32 mouse cellular contexts compared by ENCODE assay signal in genomic region chr15:56158726-56159125, GRCm38 (mm10).
DNase-seq lines count a peak whose midpoint lies in the region; ATAC-seq lines count a peak whose summit lies in the region.
"Had no signal": no experiment of that assay in that cellular context is flagged by ENCODE, and none has a peak within 500 bp of the region (broad histone marks: within the 10 kb centered on the region; RNA-seq: fewer than 3 reads in every experiment).

No protein-coding gene starts in this region.

- H3K36me3 ChIP-seq in limb, embryonic 11.5 days (ENCODE audit: control insufficient read depth, insufficient read depth, low read length) = no peaks in the 10 kb centered on the region
- H3K36me3 ChIP-seq in limb, embryonic 10.5 days = no peaks in the 10 kb centered on the region
- H3K36me3 ChIP-seq in limb, embryonic 12.5 days = no peaks in the 10 kb centered on the region
- H3K36me3 ChIP-seq: embryonic facial prominence, embryonic 12.5 days; embryonic facial prominence, embryonic 15.5 days; G1E; heart, embryonic 12.5 days; heart, embryonic 15.5 days; hindbrain, embryonic 10.5 days; hindbrain, embryonic 13.5 days had no signal

- ATAC-seq in limb, embryonic 11.5 days (ENCODE audit: insufficient number of reproducible peaks, low FRiP score, low TSS enrichment, low read depth) = peak; percentile 68
- peak; percentile 37; the same call in 1 of the 2 replicates for ATAC-seq in limb, embryonic 12.5 days (ENCODE audit: insufficient number of reproducible peaks, insufficient read depth, low FRiP score, low TSS enrichment, low read depth)
- ATAC-seq: forebrain, embryonic 14.5 days; forebrain, postnatal 0 days; hindbrain, embryonic 16.5 days; inflammation-experienced regulatory T-cells, adult 6 months; intestine, embryonic 16.5 days; Patski had no signal

- 0 out of 2 replicates have a peak, but pooled peaks cover 2% of the 10 kb centered on the region for H3K4me1 ChIP-seq in limb, embryonic 11.5 days (ENCODE audit: control insufficient read depth, insufficient read depth, low read length)
- peaks cover 13% of the 10 kb centered on the region for H3K4me1 ChIP-seq in limb, embryonic 10.5 days
- peaks cover 4% of the 10 kb centered on the region for H3K4me1 ChIP-seq in limb, embryonic 12.5 days (replicated peaks)
- H3K4me1 ChIP-seq: embryonic facial prominence, embryonic 15.5 days; heart, embryonic 12.5 days; heart, embryonic 15.5 days; hindbrain, embryonic 10.5 days; hindbrain, embryonic 13.5 days had no signal

- H3K27me3 ChIP-seq in limb, embryonic 11.5 days (ENCODE audit: control insufficient read depth, insufficient read depth, low read length) = no peaks in the 10 kb centered on the region
- H3K27me3 ChIP-seq in limb, embryonic 10.5 days (ENCODE audit: low read depth, poor library complexity, severe bottlenecking) = no peaks in the 10 kb centered on the region; the same call in 1 of the 2 replicates
- H3K27me3 ChIP-seq in limb, embryonic 12.5 days = no peaks in the 10 kb centered on the region
- H3K27me3 ChIP-seq: CH12.LX; embryonic facial prominence, embryonic 12.5 days; embryonic facial prominence, embryonic 15.5 days; heart, embryonic 12.5 days; heart, embryonic 15.5 days; hindbrain, embryonic 13.5 days had no signal

- no peak overlapping the region for H3K9ac ChIP-seq in limb, embryonic 11.5 days (ENCODE audit: low read length)
- no peak overlapping the region for H3K9ac ChIP-seq in limb, embryonic 12.5 days (replicated peaks)
- H3K9ac ChIP-seq: embryonic facial prominence, embryonic 12.5 days; embryonic facial prominence, embryonic 15.5 days; forebrain, postnatal 0 days; heart, embryonic 12.5 days; heart, embryonic 15.5 days; hindbrain, embryonic 13.5 days had no signal

- H3K4me2 ChIP-seq in limb, embryonic 11.5 days (ENCODE audit: low read depth, severe bottlenecking) = no peak overlapping the region
- no peak overlapping the region for H3K4me2 ChIP-seq in limb, embryonic 12.5 days
- H3K4me2 ChIP-seq: embryonic facial prominence, embryonic 12.5 days; embryonic facial prominence, embryonic 15.5 days; heart, embryonic 12.5 days; heart, embryonic 15.5 days; hindbrain, embryonic 13.5 days had no signal

- H3K4me3 ChIP-seq in limb, embryonic 11.5 days (ENCODE audit: low read depth, low read length) = no peak overlapping the region
- no peak overlapping the region for H3K4me3 ChIP-seq in limb, embryonic 10.5 days
- H3K4me3 ChIP-seq in limb, embryonic 12.5 days (replicated peaks) = no peak overlapping the region
- H3K4me3 ChIP-seq: embryonic facial prominence, embryonic 12.5 days; embryonic facial prominence, embryonic 15.5 days; heart, embryonic 12.5 days; heart, embryonic 15.5 days; hindbrain, embryonic 10.5 days; hindbrain, embryonic 13.5 days had no signal

- peak; percentile 20 for DNase-seq in embryo, embryonic 11.5 days (ENCODE audit: low read depth, low spot score)
- DNase-seq in embryo, embryonic 9.5 days (ENCODE audit: extremely low spot score) = no peak
- peak; percentile 30 for DNase-seq in limb, embryonic 11.5 days (ENCODE audit: low spot score)
- no peak for DNase-seq in limb, embryonic 10.5 days (ENCODE audit: low spot score)
- no peak for DNase-seq in adrenal gland, postnatal 25 days
- DNase-seq: adrenal gland, adult 2 months; adrenal gland, postnatal 36 days; B cell, adult 2 months; cerebellum, adult 11 months; cerebellum, adult 2 months; cerebellum, adult 9-11 months; cerebellum, postnatal 25 days; forebrain, postnatal 0 days; gastrocnemius, postnatal 25 days; heart, adult 18-20 months; heart, postnatal 10 days; heart, postnatal 36 days; kidney, adult 18-20 months had no signal

- 14% methylated on average over 2 of the region's 2 CpGs for WGBS in limb, embryonic 11.5 days
- 24% methylated on average over 2 of the region's 2 CpGs for WGBS in limb, embryonic 10.5 days
- 13% methylated on average over 2 of the region's 2 CpGs for WGBS in limb, embryonic 12.5 days

- no peak overlapping the region for H3K27ac ChIP-seq in limb, embryonic 11.5 days (replicated peaks; ENCODE audit: low read depth, low read length)
- H3K27ac ChIP-seq in limb, embryonic 10.5 days = no peak overlapping the region
- H3K27ac ChIP-seq in limb, embryonic 12.5 days = no peak overlapping the region
- H3K27ac ChIP-seq: embryonic facial prominence, embryonic 12.5 days; embryonic facial prominence, embryonic 15.5 days; heart, embryonic 15.5 days; hindbrain, embryonic 10.5 days; hindbrain, embryonic 13.5 days had no signal

- no peaks in the 10 kb centered on the region for H3K9me3 ChIP-seq in limb, embryonic 11.5 days (ENCODE audit: control insufficient read depth, low read length)
- H3K9me3 ChIP-seq in limb, embryonic 10.5 days (replicated peaks) = no peaks in the 10 kb centered on the region
- H3K9me3 ChIP-seq in limb, embryonic 12.5 days = peaks cover 5% of the 10 kb centered on the region; the same call in 1 of the 2 replicates
- H3K9me3 ChIP-seq: embryonic facial prominence, embryonic 12.5 days; G1E; heart, embryonic 12.5 days; heart, embryonic 15.5 days had no signal

Comparison
In these comparisons a context has a peak if more than half of its experiments do, and no peak if none do; other contexts are left out.
1. DNase-seq: peak in embryo, embryonic 11.5 days (single experiment) and limb, embryonic 11.5 days (single experiment); none in embryo, embryonic 9.5 days (single experiment), limb, embryonic 10.5 days (single experiment) and adrenal gland, postnatal 25 days (single experiment).